Mouse (Mus musculus): ENCODE measurements around the gene Olfr734. TPM values are rescaled to one million over a fixed set of nuclear protein-coding genes. Genes with fewer than 3 reads are reported as not detected.

Olfr734 gene
- not detected in 2 replicates for polyA plus RNA-seq (2015; fragmentation: Nextera tagmentation; extraction: Ambion mirVana)

DNA sequence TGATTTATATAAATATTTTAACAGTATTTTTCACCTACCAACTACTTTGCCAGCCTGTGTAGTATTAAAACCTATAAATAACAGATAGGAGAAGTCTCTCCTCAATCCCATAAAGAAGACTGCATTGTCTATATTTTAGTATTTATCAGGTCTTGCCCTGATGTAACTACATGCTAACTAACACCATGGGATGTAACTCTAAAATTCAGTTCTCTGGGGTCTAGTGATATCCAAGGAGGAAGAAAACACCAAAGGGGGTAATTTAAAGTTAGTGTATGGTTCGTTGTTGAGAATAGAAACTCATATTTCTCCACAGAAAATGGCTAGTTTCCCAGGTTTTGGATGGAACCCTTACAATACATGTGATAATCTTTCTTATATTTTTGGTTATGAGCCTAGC, at the start of gene Olfr734:
Gene Olfr734 (minus strand): TSS at position 101 of the 400 bp plus-strand sequence.
- Histone ChIP-seq H3K9ac (replicated peaks) (no peak within 1 kb of the TSS), H3K4me1 (no peaks in the 10 kb centered on the region), H3K4me3 (no peak within 1 kb of the TSS), H3K27me3 (no peaks in the 10 kb centered on the region), H3K27ac (replicated peaks) (no peak within 1 kb of the TSS), H3K36me3 (no peaks in the 10 kb centered on the region), H3K9me3 (no peaks in the 10 kb centered on the region), H3K4me2 (replicated peaks) (no peak within 1 kb of the TSS)
- no peak for ATAC-seq (replicated peaks)
- 69% methylated on average over 1 of the region's 1 CpGs for WGBS

DNA sequence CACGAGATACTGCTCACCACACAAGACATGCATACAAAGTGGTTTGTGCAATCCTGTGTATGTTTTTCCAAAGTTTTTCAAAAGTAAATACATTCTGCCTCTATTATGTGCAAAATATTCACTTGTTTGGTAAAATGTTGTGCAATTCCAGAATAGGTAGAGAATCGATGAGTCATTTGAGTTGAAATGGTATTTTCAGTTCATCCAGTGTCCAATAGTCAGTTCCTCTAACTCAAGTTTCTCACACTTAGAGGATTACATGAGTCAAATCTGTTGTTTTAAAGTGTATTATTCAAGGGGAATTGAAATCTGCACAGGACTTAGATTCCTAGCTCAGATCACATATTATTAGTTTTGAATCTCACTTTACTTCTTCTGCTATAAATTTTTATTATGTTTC, 37.0 kb upstream of the Olfr734 start:
- H3K9me3 ChIP-seq = no peaks in the 10 kb centered on the region
- H3K4me1 ChIP-seq = no peaks in the 10 kb centered on the region
- no peaks in the 10 kb centered on the region for H3K36me3 ChIP-seq
- H3K4me3 ChIP-seq = no peak overlapping the region
- 88% methylated on average over 2 of the region's 2 CpGs for WGBS
- H3K27me3 ChIP-seq = no peaks in the 10 kb centered on the region
- H3K4me2 ChIP-seq (replicated peaks) = no peak overlapping the region
- H3K27ac ChIP-seq (replicated peaks) = no peak overlapping the region
- no peak for ATAC-seq (replicated peaks)
- no peak overlapping the region for H3K9ac ChIP-seq (replicated peaks)

DNA sequence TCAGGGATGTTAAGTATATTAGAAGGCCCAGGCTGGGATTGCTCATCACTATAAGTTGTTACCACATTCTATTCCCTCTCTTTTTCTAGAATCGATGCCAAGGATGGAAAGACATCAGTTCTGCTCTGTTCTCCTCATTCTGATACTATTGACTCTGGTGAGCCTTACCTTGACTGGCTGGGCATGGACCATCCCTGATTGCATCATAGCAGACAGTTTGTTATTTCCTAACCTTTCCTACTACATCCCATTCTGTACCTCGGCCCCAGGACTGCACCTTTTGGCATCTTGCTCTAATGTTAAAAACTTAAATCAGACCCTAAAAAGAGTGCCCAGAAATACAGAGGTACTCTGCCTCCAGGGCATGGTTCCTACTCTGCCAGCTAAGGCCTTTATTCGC, 33.9 kb upstream of the Olfr734 start:
- H3K36me3 ChIP-seq = no peaks in the 10 kb centered on the region
- no peaks in the 10 kb centered on the region for H3K27me3 ChIP-seq
- H3K9ac ChIP-seq (replicated peaks) = no peak overlapping the region
- no peaks in the 10 kb centered on the region for H3K4me1 ChIP-seq
- no peak for ATAC-seq (replicated peaks)
- H3K27ac ChIP-seq (replicated peaks) = no peak overlapping the region
- 87% methylated on average over 3 of the region's 3 CpGs for WGBS
- H3K9me3 ChIP-seq = no peaks in the 10 kb centered on the region
- H3K4me3 ChIP-seq = no peak overlapping the region
- no peak overlapping the region for H3K4me2 ChIP-seq (replicated peaks)

DNA sequence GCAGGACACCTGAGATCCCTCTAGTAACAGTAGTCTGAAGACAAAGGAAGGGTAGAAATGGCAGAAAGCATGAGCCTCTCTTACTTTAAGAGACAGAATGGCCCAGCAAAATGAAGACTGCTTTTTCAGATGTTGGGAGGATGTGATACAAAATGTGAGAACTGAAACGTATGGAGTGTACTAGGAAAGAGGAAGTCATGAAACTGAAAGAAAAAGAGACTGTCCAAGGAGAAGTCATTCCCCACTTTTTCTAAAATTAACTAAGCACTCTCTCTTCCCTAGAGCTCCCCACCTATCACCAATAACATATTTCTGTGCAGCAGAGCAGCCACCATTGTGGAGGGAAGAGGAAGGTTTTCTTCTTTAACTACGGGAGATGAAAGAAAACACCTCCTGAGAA, 31.0 kb upstream of the Olfr734 start, which contains the start of gene Tlr11:
Gene Tlr11 (plus strand): TSS at position 322 of the 400 bp plus-strand sequence.
- ATAC-seq (replicated peaks) = no peak
- 82% methylated on average over 2 of the region's 2 CpGs for WGBS

DNA sequence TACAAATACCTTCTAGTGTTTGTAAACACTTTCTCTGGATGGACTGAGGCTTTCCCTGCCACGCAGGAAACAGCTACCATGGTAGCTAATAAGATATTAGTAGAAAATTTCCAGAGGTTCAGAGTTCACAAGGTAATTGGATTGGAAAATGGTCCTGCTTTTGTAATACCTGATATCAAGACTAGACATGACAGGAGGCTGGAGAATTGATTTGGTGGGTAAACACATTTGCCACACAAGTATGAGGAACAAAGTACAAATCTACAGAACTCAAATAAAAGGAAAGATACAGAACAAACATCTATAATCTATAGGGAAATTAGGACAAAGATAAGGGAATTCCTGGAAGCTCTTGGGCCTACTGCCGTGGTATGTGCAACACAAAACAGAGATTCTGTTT, 30.2 kb upstream of the Olfr734 start:
- Histone ChIP-seq H3K9me3 (no peaks in the 10 kb centered on the region), H3K27me3 (no peaks in the 10 kb centered on the region), H3K27ac (replicated peaks) (no peak overlapping the region), H3K36me3 (no peaks in the 10 kb centered on the region), H3K4me1 (no peaks in the 10 kb centered on the region), H3K4me3 (no peak overlapping the region), H3K9ac (replicated peaks) (no peak overlapping the region), H3K4me2 (replicated peaks) (no peak overlapping the region)
- WGBS = 83% methylated on average over 2 of the region's 2 CpGs
- ATAC-seq (replicated peaks) = no peak

More for the DNA sequence above, 31.0 kb upstream of the Olfr734 start, which contains the start of gene Tlr11:
- Histone ChIP-seq H3K4me2 (replicated peaks) (no peak within 1 kb of the TSS), H3K9me3 (no peaks in the 10 kb centered on the region), H3K4me3 (no peak within 1 kb of the TSS), H3K27me3 (no peaks in the 10 kb centered on the region), H3K27ac (replicated peaks) (no peak within 1 kb of the TSS), H3K4me1 (no peaks in the 10 kb centered on the region), H3K36me3 (no peaks in the 10 kb centered on the region), H3K9ac (replicated peaks) (no peak within 1 kb of the TSS)

DNA sequence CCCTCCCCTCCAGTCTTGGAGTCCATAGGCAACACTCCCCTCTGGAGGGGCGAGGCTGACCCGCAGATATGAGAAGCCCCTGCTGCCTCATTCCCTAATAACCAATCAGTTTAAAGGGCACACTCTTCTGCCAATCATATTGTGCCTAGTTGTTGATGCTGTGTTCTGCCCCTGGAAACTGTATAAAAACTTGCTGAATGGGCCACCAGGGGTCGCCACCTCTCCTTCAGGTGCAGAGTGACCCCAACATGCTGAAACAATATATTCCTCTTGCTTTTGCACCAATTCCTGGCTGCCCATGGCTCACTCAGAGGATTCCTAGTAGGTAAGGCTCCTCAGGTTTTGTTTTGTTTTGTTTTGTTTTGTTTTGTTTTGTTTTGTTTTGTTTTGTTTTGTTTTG, 25.9 kb upstream of the Olfr734 start:
- H3K4me3 ChIP-seq = no peak overlapping the region
- no peak overlapping the region for H3K27ac ChIP-seq (replicated peaks)
- no peak overlapping the region for H3K4me2 ChIP-seq (replicated peaks)
- ATAC-seq (replicated peaks) = no peak
- H3K9ac ChIP-seq (replicated peaks) = no peak overlapping the region
- H3K36me3 ChIP-seq = no peaks in the 10 kb centered on the region
- H3K27me3 ChIP-seq = no peaks in the 10 kb centered on the region
- H3K4me1 ChIP-seq = no peaks in the 10 kb centered on the region
- H3K9me3 ChIP-seq = no peaks in the 10 kb centered on the region
- WGBS = 49% methylated on average over 3 of the region's 3 CpGs

DNA sequence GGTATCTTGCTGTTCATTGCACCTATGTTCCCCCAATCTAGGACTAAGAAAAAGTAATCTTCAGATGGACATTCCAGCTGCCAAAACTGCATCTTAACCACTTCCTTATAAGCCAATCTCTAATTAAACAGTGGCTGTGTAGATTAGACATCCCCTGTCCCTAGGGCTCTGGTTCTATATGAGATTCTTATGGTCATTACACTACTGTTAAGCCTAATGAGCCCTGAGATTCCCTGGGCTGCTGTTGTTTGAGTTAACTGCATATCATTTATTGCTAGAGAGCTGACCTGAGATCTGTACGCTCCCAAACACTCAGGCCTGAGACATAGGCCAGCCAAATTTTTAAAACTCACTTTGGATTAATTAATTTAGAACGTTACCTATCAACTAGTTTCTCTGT, 22.2 kb upstream of the Olfr734 start, which contains the start of gene Olfr735:
Gene Olfr735 (minus strand): TSS at position 77 of the 400 bp plus-strand sequence.
- Histone ChIP-seq H3K36me3 (no peaks in the 10 kb centered on the region), H3K27me3 (no peaks in the 10 kb centered on the region), H3K27ac (replicated peaks) (no peak within 1 kb of the TSS), H3K4me1 (no peaks in the 10 kb centered on the region), H3K9me3 (no peaks in the 10 kb centered on the region), H3K9ac (replicated peaks) (no peak within 1 kb of the TSS), H3K4me2 (replicated peaks) (no peak within 1 kb of the TSS), H3K4me3 (no peak within 1 kb of the TSS)
- ATAC-seq (replicated peaks) = no peak
- 80% methylated on average over 2 of the region's 2 CpGs for WGBS

DNA sequence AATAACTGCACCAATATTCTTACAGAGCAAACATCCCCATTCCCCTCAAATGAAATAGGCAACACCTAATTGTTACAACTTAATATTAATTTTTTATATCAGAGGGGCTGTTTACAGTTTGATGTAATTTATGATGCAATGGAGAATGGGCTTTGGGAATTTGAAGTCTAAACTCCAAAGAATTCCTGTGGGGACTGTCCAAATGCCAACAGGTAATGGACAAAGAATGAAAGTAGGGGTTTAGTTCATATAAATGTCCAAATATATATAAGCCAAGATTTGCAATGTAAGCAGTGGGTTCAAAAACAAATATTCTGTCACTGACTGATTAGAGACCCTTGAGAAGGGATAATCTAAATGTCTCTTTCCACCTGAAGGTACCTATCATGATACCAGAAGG, 25.1 kb downstream of the Olfr734 start, which contains the start of gene Olfr733:
Gene Olfr733 (minus strand): TSS at position 101 of the 400 bp plus-strand sequence.
- H3K4me1 ChIP-seq = no peaks in the 10 kb centered on the region
- no peaks in the 10 kb centered on the region for H3K27me3 ChIP-seq
- H3K4me2 ChIP-seq (replicated peaks) = no peak within 1 kb of the TSS
- H3K4me3 ChIP-seq = no peak within 1 kb of the TSS
- H3K9me3 ChIP-seq = no peaks in the 10 kb centered on the region
- no peak within 1 kb of the TSS for H3K27ac ChIP-seq (replicated peaks)
- no peak within 1 kb of the TSS for H3K9ac ChIP-seq (replicated peaks)
- no peak for ATAC-seq (replicated peaks)
- H3K36me3 ChIP-seq = no peaks in the 10 kb centered on the region

DNA sequence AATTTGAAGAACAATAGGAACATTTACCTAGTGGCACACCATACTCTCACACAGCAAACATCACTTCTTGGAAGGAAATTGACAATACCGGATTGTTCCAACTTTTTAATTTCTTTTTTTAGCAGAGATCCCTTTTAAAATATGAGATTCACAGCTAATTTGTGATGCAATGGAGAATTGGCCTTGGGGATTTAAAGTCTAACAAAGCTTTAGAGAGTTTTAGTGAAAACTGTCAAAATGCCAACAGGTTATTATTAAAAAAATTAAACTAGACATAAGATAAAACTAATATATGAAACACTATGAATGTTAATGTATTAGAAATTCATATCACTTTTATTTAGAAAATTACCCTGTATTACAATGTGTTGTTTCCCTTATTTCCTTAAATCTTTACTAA, 42.5 kb downstream of the Olfr734 start, which contains the start of gene Olfr732:
Gene Olfr732 (minus strand): TSS at position 101 of the 400 bp plus-strand sequence.
- Histone ChIP-seq H3K27ac (replicated peaks) (no peak within 1 kb of the TSS), H3K9me3 (no peaks in the 10 kb centered on the region), H3K27me3 (no peaks in the 10 kb centered on the region), H3K36me3 (no peaks in the 10 kb centered on the region), H3K4me1 (no peaks in the 10 kb centered on the region), H3K4me3 (no peak within 1 kb of the TSS), H3K9ac (replicated peaks) (no peak within 1 kb of the TSS), H3K4me2 (replicated peaks) (no peak within 1 kb of the TSS)
- WGBS = 97% methylated on average over 1 of the region's 1 CpGs
- no peak for ATAC-seq (replicated peaks)

Other genes starting within 250 kb of the Olfr734 start
- not detected in 2 replicates for gene Olfr726, start 235.8 kb downstream of the Olfr734 start, polyA plus RNA-seq (2015; fragmentation: Nextera tagmentation; extraction: Ambion mirVana)
- not detected in 2 replicates for gene Olfr727, start 203.6 kb downstream of the Olfr734 start, polyA plus RNA-seq (2015; fragmentation: Nextera tagmentation; extraction: Ambion mirVana)
- not detected in 2 replicates for gene Olfr728, start 184.1 kb downstream of the Olfr734 start, polyA plus RNA-seq (2015; fragmentation: Nextera tagmentation; extraction: Ambion mirVana)
- not detected in 2 replicates for gene Olfr729, start 173.9 kb downstream of the Olfr734 start, polyA plus RNA-seq (2015; fragmentation: Nextera tagmentation; extraction: Ambion mirVana)
- not detected in 2 replicates for gene Olfr730, start 138.6 kb downstream of the Olfr734 start, polyA plus RNA-seq (2015; fragmentation: Nextera tagmentation; extraction: Ambion mirVana)
- not detected in 2 replicates for gene Olfr731, start 84.9 kb downstream of the Olfr734 start, polyA plus RNA-seq (2015; fragmentation: Nextera tagmentation; extraction: Ambion mirVana)
- gene Olfr732, start 42.6 kb downstream of the Olfr734 start, polyA plus RNA-seq (2015; fragmentation: Nextera tagmentation; extraction: Ambion mirVana) = not detected in 2 replicates
- not detected in 2 replicates for gene Olfr733, start 25.2 kb downstream of the Olfr734 start, polyA plus RNA-seq (2015; fragmentation: Nextera tagmentation; extraction: Ambion mirVana)
- not detected in 2 replicates for gene Olfr735, start 22.1 kb upstream of the Olfr734 start, polyA plus RNA-seq (2015; fragmentation: Nextera tagmentation; extraction: Ambion mirVana)
- gene Tlr11, start 31.2 kb upstream of the Olfr734 start, polyA plus RNA-seq (2015; fragmentation: Nextera tagmentation; extraction: Ambion mirVana) = not detected in 2 replicates
- not detected in 2 replicates for gene Olfr736, start 54.4 kb upstream of the Olfr734 start, polyA plus RNA-seq (2015; fragmentation: Nextera tagmentation; extraction: Ambion mirVana)
- gene Olfr738, start 80.8 kb upstream of the Olfr734 start, polyA plus RNA-seq (2015; fragmentation: Nextera tagmentation; extraction: Ambion mirVana) = not detected in 2 replicates
- gene Olfr739, start 91.9 kb upstream of the Olfr734 start, polyA plus RNA-seq (2015; fragmentation: Nextera tagmentation; extraction: Ambion mirVana) = not detected in 2 replicates
- not detected in 2 replicates for gene Olfr740, start 118.8 kb upstream of the Olfr734 start, polyA plus RNA-seq (2015; fragmentation: Nextera tagmentation; extraction: Ambion mirVana)
- not detected in 2 replicates for gene Olfr741, start 146.0 kb upstream of the Olfr734 start, polyA plus RNA-seq (2015; fragmentation: Nextera tagmentation; extraction: Ambion mirVana)
- not detected in 2 replicates for gene Olfr742, start 176.8 kb upstream of the Olfr734 start, polyA plus RNA-seq (2015; fragmentation: Nextera tagmentation; extraction: Ambion mirVana)
- not detected in 2 replicates for gene Olfr743, start 195.1 kb upstream of the Olfr734 start, polyA plus RNA-seq (2015; fragmentation: Nextera tagmentation; extraction: Ambion mirVana)